18 mouse cellular contexts compared by ENCODE assay signal in the genomic region with DNA sequence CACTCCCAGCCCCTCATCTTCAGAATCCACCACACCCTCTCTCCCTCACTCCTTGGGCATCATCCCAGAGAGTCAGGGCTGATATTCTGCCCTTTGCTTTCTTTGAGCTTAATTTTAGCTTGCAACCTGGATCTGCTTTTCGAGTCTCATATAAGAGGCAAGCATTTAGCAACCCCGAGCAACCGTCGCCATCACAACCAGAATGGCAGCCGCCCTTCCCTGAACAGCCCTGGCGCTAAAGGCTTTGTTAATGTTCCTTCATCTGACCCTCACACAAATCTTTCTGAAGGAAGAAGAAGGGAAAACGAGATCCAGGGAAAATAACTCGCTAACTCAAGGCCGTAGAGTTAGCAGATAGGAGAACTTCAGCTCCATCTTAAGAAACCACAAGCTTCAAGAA. TPM values are rescaled to one million over a fixed set of nuclear protein-coding genes. Genes with fewer than 3 reads are reported as not detected.
"Had no signal": no experiment of that assay in that cellular context is flagged by ENCODE, and none has a peak within 500 bp of the region (broad histone marks: within the 10 kb centered on the region; RNA-seq: fewer than 3 reads in every experiment).

No protein-coding gene starts in this region.

- ATAC-seq: liver, postnatal 0 days had no signal

- H3K4me1 ChIP-seq: liver, embryonic 13.5 days; lung, embryonic 15.5 days had no signal

- H3K9me3 ChIP-seq: limb, embryonic 12.5 days; liver, embryonic 13.5 days; lung, embryonic 15.5 days had no signal

- H3K27me3 ChIP-seq: liver, embryonic 13.5 days; lung, embryonic 15.5 days had no signal

- H3K36me3 ChIP-seq: limb, embryonic 12.5 days; liver, embryonic 13.5 days; lung, embryonic 15.5 days had no signal

- H3K4me2 ChIP-seq: limb, embryonic 12.5 days; liver, embryonic 13.5 days; lung, embryonic 15.5 days had no signal

- H3K4me3 ChIP-seq: limb, embryonic 12.5 days; liver, embryonic 13.5 days; lung, embryonic 15.5 days; myocyte had no signal

- DNase-seq: kidney, adult 9 months; kidney, postnatal 36 days; layer of hippocampus, adult 9-11 months; layer of hippocampus, postnatal 36 days; liver; liver, embryonic 13.5 days; liver, postnatal 0 days; lung, postnatal 14 days; right cerebral cortex, adult 18-20 months; right cerebral cortex, postnatal 25 days; thymus, postnatal 4 days had no signal

- H3K9ac ChIP-seq: limb, embryonic 12.5 days; liver, embryonic 13.5 days; liver, postnatal 0 days; lung, embryonic 15.5 days had no signal

- H3K27ac ChIP-seq: kidney, postnatal 0 days; limb, embryonic 12.5 days; liver, embryonic 13.5 days; lung, embryonic 15.5 days; macrophage had no signal

RNA-seq across cellular contexts. Expression of a gene that starts 17.8 kb away (rescaled TPM):
- total RNA-seq: megakaryocyte-erythroid progenitor cell, adult 5-6 weeks had no signal
- polyA plus RNA-seq: kidney, postnatal 0 days; liver, postnatal 0 days; lung, embryonic 15.5 days; macrophage; myocyte; stomach, embryonic 16.5 days had no signal
